In genomic region chr10:95283434-95283833, GRCm38 (mm10) we compare ENCODE assay signal across 12 mouse cellular contexts.
"Had no signal": no experiment of that assay in that cellular context is flagged by ENCODE, and none has a peak within 500 bp of the region (broad histone marks: within the 10 kb centered on the region; RNA-seq: fewer than 3 reads in every experiment).

No protein-coding gene starts in this region.

- H3K4me2 ChIP-seq: intestine, embryonic 15.5 days; limb, embryonic 12.5 days; neural tube, embryonic 12.5 days; stomach, embryonic 15.5 days had no signal

- H3K9ac ChIP-seq: intestine, embryonic 15.5 days; limb, embryonic 12.5 days; neural tube, embryonic 12.5 days; stomach, embryonic 15.5 days had no signal

- DNase-seq: kidney, adult 18-20 months; kidney, postnatal 10 days; midbrain, embryonic 14.5 days; right cerebral cortex, postnatal 14 days; thymus, adult 2 months; thymus, postnatal 25 days had no signal

- H3K4me3 ChIP-seq: intestine, embryonic 15.5 days; left cerebral cortex, adult 2 months; limb, embryonic 12.5 days; midbrain, embryonic 10.5 days; neural tube, embryonic 12.5 days; stomach, embryonic 15.5 days had no signal

- H3K27ac ChIP-seq: intestine, embryonic 15.5 days; left cerebral cortex, adult 2 months; limb, embryonic 12.5 days; midbrain, embryonic 10.5 days; neural tube, embryonic 12.5 days; stomach, embryonic 15.5 days had no signal

- H3K27me3 ChIP-seq: intestine, embryonic 15.5 days; limb, embryonic 12.5 days; neural tube, embryonic 12.5 days; stomach, embryonic 15.5 days had no signal

- H3K4me1 ChIP-seq: intestine, embryonic 15.5 days; midbrain, embryonic 10.5 days; neural tube, embryonic 12.5 days; stomach, embryonic 15.5 days had no signal

- H3K9me3 ChIP-seq: intestine, embryonic 15.5 days; limb, embryonic 12.5 days; midbrain, embryonic 10.5 days; neural tube, embryonic 12.5 days; stomach, embryonic 15.5 days had no signal

- ATAC-seq: intestine, embryonic 15.5 days had no signal

- H3K36me3 ChIP-seq: intestine, embryonic 15.5 days; limb, embryonic 12.5 days; midbrain, embryonic 10.5 days; neural tube, embryonic 12.5 days; stomach, embryonic 15.5 days had no signal
